19 mouse cellular contexts compared by ENCODE assay signal in the genomic region with DNA sequence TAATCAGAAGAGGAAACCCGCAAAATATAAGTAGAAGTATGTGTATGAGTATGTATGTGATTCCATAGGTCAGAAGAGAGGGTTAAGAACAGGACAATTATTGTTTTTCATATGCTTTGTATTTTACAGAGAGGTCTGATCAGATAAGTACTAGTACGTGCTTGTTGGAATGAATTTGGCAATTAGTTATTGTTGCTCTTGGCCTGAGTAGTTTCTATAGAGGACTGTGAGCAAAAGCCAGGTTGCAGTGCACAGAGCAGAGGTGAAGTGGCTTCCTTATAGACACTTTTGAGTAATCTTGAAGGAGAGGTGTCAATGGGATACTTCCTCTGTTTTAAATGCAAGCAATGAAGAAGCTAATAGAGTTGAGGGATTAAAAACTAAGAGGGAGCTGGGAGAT. TPM values are rescaled to one million over a fixed set of nuclear protein-coding genes. Genes with fewer than 3 reads are reported as not detected.
DNase-seq lines count a peak whose midpoint lies in the region; TF ChIP-seq lines count a peak whose summit lies in the region.
"Had no signal": no experiment of that assay in that cellular context is flagged by ENCODE, and none has a peak within 500 bp of the region (broad histone marks: within the 10 kb centered on the region; RNA-seq: fewer than 3 reads in every experiment).

No protein-coding gene starts in this region.

- H3K4me2 ChIP-seq in CH12.LX (ENCODE audit: insufficient read depth, low read depth, poor library complexity, severe bottlenecking) = peak overlapping the region; percentile 8; the same call in 1 of the 2 replicates

- dilution Hi-C loops in CH12.LX (cut with MboI; ENCODE audit: extremely low pct_ligation_motif_present, extremely low pct_unique_long_range_greater_than_20kb, low sequenced_read_pairs) = no loop called here

- TF ChIP-seq POLR2A in CH12.LX (IDR thresholded peaks at IDR 0.05; ENCODE audit: low read depth, low read length) = no peak

- H3K4me3 ChIP-seq in CH12.LX (replicated peaks in 1 of 3; ENCODE audit: low read depth in 2 of 3, low read length in 2 of 3, poor library complexity in 1 of 3) = peak overlapping the region in 1 of 3 experiments; percentile 26

- H3K27ac ChIP-seq in CH12.LX (ENCODE audit: insufficient read depth, low read depth) = peak overlapping the region; percentile 36; the same call in 1 of the 2 replicates

- H3K9ac ChIP-seq in CH12.LX (ENCODE audit: insufficient read depth, low read depth) = peak overlapping the region; percentile 63

- peaks cover 21 to 66% of the 10 kb centered on the region in 2 experiments for H3K4me1 ChIP-seq in CH12.LX (ENCODE audit: control insufficient read depth in 1 of 2, insufficient read depth in 2 of 2)

- H3K36me3 ChIP-seq in CH12.LX (replicated peaks in 1 of 2; ENCODE audit: control insufficient read depth in 1 of 2, insufficient read depth in 1 of 2, low read length in 1 of 2) = peaks cover 0 to 8% of the 10 kb centered on the region in 2 experiments
- H3K36me3 ChIP-seq: G1E had no signal

- in situ Hi-C loops in CH12.LX (cut with MboI; ENCODE audit: low pct_ligation_motif_present, low pct_unique_long_range_greater_than_20kb, low sequenced_read_pairs) = no loop called here

- no peak for TF ChIP-seq RAD21 in CH12.LX (IDR thresholded peaks at IDR 0.05; ENCODE audit: low read depth, low read length)

- H3K79me2 ChIP-seq in CH12.LX (replicated peaks; ENCODE audit: control insufficient read depth, extremely low read depth, insufficient read depth, poor library complexity, severe bottlenecking) = peaks cover 77% of the 10 kb centered on the region

- H3K27me3 ChIP-seq in CH12.LX (replicated peaks) = no peaks in the 10 kb centered on the region
- H3K27me3 ChIP-seq: Patski had no signal

- no peak for TF ChIP-seq CTCF in CH12.LX (conservative IDR thresholded peaks at IDR 0.05 in 1 of 2, IDR thresholded peaks at IDR 0.05 in 1 of 2; ENCODE audit: low read depth in 2 of 2, low read length in 2 of 2)

- no peak for TF ChIP-seq EP300 in CH12.LX (IDR thresholded peaks at IDR 0.05; ENCODE audit: low read length)

- no peak for DNase-seq in CH12.LX (ENCODE audit: extremely low read depth)
- peak; percentile 82 for DNase-seq in fat pad, adult 2 months (ENCODE audit: extremely low read depth, low read depth, low spot score)
- peak; percentile 84 for DNase-seq in gonadal fat pad, adult 2 months (ENCODE audit: low read depth)
- DNase-seq in embryo, embryonic 10 days (ENCODE audit: low spot score) = no peak
- DNase-seq in cerebellum, adult 9-11 months = no peak
- no peak for DNase-seq in thymus, postnatal 4 days
- DNase-seq: adrenal gland, adult 2 months; adrenal gland, adult 8-10 months; adrenal gland, postnatal 10 days; adrenal gland, postnatal 14 days; adrenal gland, postnatal 25 days; adrenal gland, postnatal 36 days; B cell, adult 2 months; cerebellum, adult 11 months; cerebellum, adult 11-12 months; cerebellum, adult 18-20 months; cerebellum, adult 2 months had no signal

- H3K9me3 ChIP-seq in CH12.LX (replicated peaks; ENCODE audit: low read length) = no peaks in the 10 kb centered on the region
- H3K9me3 ChIP-seq: G1E had no signal

TF ChIP-seq in CH12.LX, 34 proteins besides CTCF, POLR2A, EP300 and RAD21:
- no peak for TF ChIP-seq TCF12 (IDR thresholded peaks at IDR 0.05; ENCODE audit: low read depth, low read length)
- no peak for TF ChIP-seq CHD1 (IDR thresholded peaks at IDR 0.05; ENCODE audit: low read depth, low read length)
- no peak for TF ChIP-seq MXI1 (IDR thresholded peaks at IDR 0.05; ENCODE audit: low read depth, low read length)
- TF ChIP-seq ZNF384 (IDR thresholded peaks at IDR 0.05; ENCODE audit: low read depth, low read length) = no peak
- TF ChIP-seq SMC3 (IDR thresholded peaks at IDR 0.05; ENCODE audit: low read depth, low read length) = no peak
- no peak for TF ChIP-seq GABPA (IDR thresholded peaks at IDR 0.05; ENCODE audit: insufficient replicate concordance, low read depth, low read length)
- no peak for TF ChIP-seq SIN3A (IDR thresholded peaks at IDR 0.05; ENCODE audit: low read length)
- TF ChIP-seq MYC (IDR thresholded peaks at IDR 0.05; ENCODE audit: low read depth, low read length) = no peak
- TF ChIP-seq ZKSCAN1 (IDR thresholded peaks at IDR 0.05; ENCODE audit: borderline replicate concordance, low read depth, low read length) = no peak
- TF ChIP-seq PAX5 (IDR thresholded peaks at IDR 0.05; ENCODE audit: low read length) = no peak

RNA-seq across cellular contexts. Expression of a gene that starts 7.7 kb away (rescaled TPM):
- 33.1 and 38.1 TPM in 2 replicates for total RNA-seq in CH12.LX (2012; rRNA removed)
- 31.2 and 34.8 TPM in 2 replicates for total RNA-seq in CH12.LX (2014; rRNA removed)
- 48.7 and 61.1 TPM in 2 replicates for polyA plus RNA-seq in CH12.LX (2012; ENCODE audit: insufficient read length, low read depth)
- polyA plus RNA-seq in gonadal fat pad, adult 2 months (2012; rRNA removed) = 5.6 and 7.3 TPM in 2 replicates

Comparison
In these comparisons a context has a peak if more than half of its experiments do, and no peak if none do; other contexts are left out.
1. DNase-seq: peak in fat pad, adult 2 months (single experiment) and gonadal fat pad, adult 2 months (single experiment); none in CH12.LX (single experiment), embryo, embryonic 10 days (single experiment), cerebellum, adult 9-11 months (single experiment) and thymus, postnatal 4 days (single experiment).